Mouse (Mus musculus): Measurements from ENCODE around the gene Alk. TPM values are rescaled to one million over a fixed set of nuclear protein-coding genes. Genes with fewer than 3 reads are reported as not detected.

Alk gene
- polyA plus RNA-seq, 1 experiment from 2014 or later, result 8.3 TPM

DNA sequence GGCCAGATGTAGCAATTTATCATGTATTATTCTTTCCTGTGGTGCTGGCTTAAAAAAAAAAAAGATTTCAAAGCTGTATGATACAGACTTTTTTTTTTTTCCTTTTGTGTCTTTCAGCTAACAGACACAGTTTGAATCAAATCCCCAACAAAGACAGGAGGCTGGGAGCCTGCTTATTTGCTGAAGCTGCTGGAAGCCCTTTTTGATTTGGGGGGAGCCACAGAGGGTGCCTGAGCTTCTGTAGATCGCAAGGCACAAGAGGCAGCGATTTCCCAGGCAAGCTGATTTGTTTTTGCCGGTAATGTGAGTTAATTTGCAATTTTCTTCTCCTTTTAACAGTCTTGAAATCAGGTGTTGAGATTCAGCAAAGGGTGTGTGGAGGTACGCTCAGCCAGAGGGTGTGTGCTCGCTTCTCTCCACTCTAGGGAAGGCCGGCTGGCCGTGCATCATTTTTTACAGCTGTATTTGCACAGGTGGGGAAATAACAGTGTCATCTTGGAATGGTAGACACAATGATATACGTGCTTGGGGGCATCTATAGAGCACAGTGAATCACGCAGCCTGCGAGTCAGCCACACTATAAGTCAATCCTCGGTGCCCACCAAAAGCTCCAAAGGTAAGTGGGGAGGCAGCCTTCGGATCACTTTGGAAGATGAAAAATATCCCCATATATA lies 489.0 kb downstream of the Alk start:
- peak overlapping the region; percentile 28; the same call in 1 of the 2 replicates for H3K27ac ChIP-seq (replicated peaks)
- peak; percentile 63; the same call in 1 of the 2 replicates for ATAC-seq (ENCODE audit: low FRiP score)
- no peaks in the 10 kb centered on the region for H3K27me3 ChIP-seq (replicated peaks)

GRCm38 (mm10) chr17:72112004-72112403 lies 492.4 kb downstream of the Alk start:
- Histone ChIP-seq H3K9ac (replicated peaks) (no peak overlapping the region), H3K27me3 (replicated peaks) (no peaks in the 10 kb centered on the region), H3K27ac (replicated peaks) (no peak overlapping the region), H3K36me3 (no peaks in the 10 kb centered on the region), H3K4me1 (peaks cover 23% of the 10 kb centered on the region), H3K4me3 (replicated peaks) (no peak overlapping the region), H3K4me2 (no peak overlapping the region), H3K9me3 (replicated peaks) (no peaks in the 10 kb centered on the region)
- no peak for ATAC-seq (ENCODE audit: low FRiP score)

More for the DNA sequence above, 489.0 kb downstream of the Alk start:
- peaks cover 21% of the 10 kb centered on the region for H3K4me1 ChIP-seq
- 0 out of 2 replicates have a peak overlapping the region, but pooled peaks have one; percentile 9 for H3K9ac ChIP-seq (replicated peaks)
- 26% methylated on average over 12 of the region's 12 CpGs for WGBS
- H3K36me3 ChIP-seq, result no peaks in the 10 kb centered on the region
- no peak overlapping the region for H3K4me3 ChIP-seq (replicated peaks)
- H3K4me2 ChIP-seq, result peak overlapping the region; percentile 30
- H3K9me3 ChIP-seq (replicated peaks), result no peaks in the 10 kb centered on the region

DNA sequence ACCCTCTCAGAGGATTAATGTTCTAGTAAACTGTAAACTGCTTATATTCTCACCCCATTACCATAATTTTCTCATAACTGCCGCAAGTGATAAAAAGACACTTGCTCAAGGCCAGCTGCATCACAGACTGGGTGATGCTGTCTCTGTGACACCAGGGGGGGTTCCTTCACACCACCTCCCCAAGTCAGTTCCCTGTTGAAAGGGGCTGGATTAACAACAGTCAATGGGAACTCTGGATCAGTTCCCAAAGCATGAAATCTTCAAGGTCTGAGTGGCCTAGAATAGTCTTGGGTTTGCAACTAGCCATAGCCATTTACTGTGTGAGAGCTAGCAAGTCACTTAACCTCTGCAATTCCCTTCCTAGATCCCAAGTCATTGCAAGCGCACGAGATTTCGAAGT lies 492.9 kb downstream of the Alk start:
- peaks cover 23% of the 10 kb centered on the region for H3K4me1 ChIP-seq
- no peak overlapping the region for H3K4me3 ChIP-seq (replicated peaks)
- no peak overlapping the region for H3K27ac ChIP-seq (replicated peaks)
- no peak for ATAC-seq (ENCODE audit: low FRiP score)
- 73% methylated on average over 4 of the region's 4 CpGs for WGBS
- H3K36me3 ChIP-seq, result no peaks in the 10 kb centered on the region
- H3K9ac ChIP-seq (replicated peaks), result no peak overlapping the region
- no peak overlapping the region for H3K4me2 ChIP-seq
- no peaks in the 10 kb centered on the region for H3K27me3 ChIP-seq (replicated peaks)
- H3K9me3 ChIP-seq (replicated peaks), result no peaks in the 10 kb centered on the region

- Histone ChIP-seq H3K4me3 (replicated peaks) (no peak overlapping the region), H3K9ac (replicated peaks) (no peak overlapping the region), H3K27me3 (replicated peaks) (no peaks in the 10 kb centered on the region), H3K4me1 (peaks cover 5% of the 10 kb centered on the region; the same call in 1 of the 2 replicates), H3K9me3 (replicated peaks) (no peaks in the 10 kb centered on the region), H3K36me3 (no peaks in the 10 kb centered on the region), H3K4me2 (no peak overlapping the region), H3K27ac (replicated peaks) (peak overlapping the region; percentile 4; the same call in 1 of the 2 replicates)
- ATAC-seq (ENCODE audit: low FRiP score), result no peak
- WGBS, result 19% methylated on average over 12 of the region's 12 CpGs
These were observed 517.1 kb downstream of the Alk start for GRCm38 (mm10) chr17:72087261-72087703.

GRCm38 (mm10) chr17:72081396-72081795 lies 523.0 kb downstream of the Alk start:
- ATAC-seq (ENCODE audit: low FRiP score), result no peak
- H3K4me1 ChIP-seq, result 0 out of 2 replicates have a peak, but pooled peaks cover 5% of the 10 kb centered on the region
- 67% methylated on average over 2 of the region's 2 CpGs for WGBS
- no peak overlapping the region for H3K27ac ChIP-seq (replicated peaks)
- H3K9me3 ChIP-seq (replicated peaks), result no peaks in the 10 kb centered on the region
- no peak overlapping the region for H3K9ac ChIP-seq (replicated peaks)
- H3K36me3 ChIP-seq, result no peaks in the 10 kb centered on the region
- H3K4me2 ChIP-seq, result no peak overlapping the region
- no peak overlapping the region for H3K4me3 ChIP-seq (replicated peaks)
- no peaks in the 10 kb centered on the region for H3K27me3 ChIP-seq (replicated peaks)

- no peak overlapping the region for H3K27ac ChIP-seq (replicated peaks)
- 15% methylated on average over 12 of the region's 12 CpGs for WGBS
These were observed 528.0 kb downstream of the Alk start for GRCm38 (mm10) chr17:72076306-72076921.

DNA sequence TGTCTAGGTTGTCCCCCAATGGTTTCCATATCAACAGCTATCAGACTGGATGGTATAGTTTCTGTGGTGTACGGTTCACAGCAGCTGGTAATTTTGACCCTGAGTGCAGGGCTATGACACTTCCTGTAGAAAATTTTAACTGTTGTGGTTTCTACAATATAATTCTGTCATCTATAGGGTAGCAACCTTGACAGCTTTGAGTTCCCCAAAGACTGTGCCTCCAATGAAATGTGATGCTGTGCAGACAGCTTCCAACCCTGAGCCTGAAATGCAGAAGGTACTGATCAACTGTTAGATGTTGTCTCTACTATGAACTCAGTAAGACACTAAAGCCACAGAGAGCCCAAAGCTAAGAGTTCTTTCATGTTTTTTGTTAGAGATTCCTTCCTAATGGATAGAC lies 532.6 kb downstream of the Alk start:
- H3K27ac ChIP-seq (replicated peaks), result no peak overlapping the region
- peaks cover 16% of the 10 kb centered on the region; the same call in 1 of the 2 replicates for H3K4me1 ChIP-seq
- 86% methylated on average over 1 of the region's 1 CpGs for WGBS
- ATAC-seq (ENCODE audit: low FRiP score), result no peak
- no peaks in the 10 kb centered on the region for H3K9me3 ChIP-seq (replicated peaks)
- H3K36me3 ChIP-seq, result no peaks in the 10 kb centered on the region
- no peaks in the 10 kb centered on the region; the same call in 1 of the 2 replicates for H3K27me3 ChIP-seq (replicated peaks)
- no peak overlapping the region for H3K4me2 ChIP-seq
- H3K9ac ChIP-seq (replicated peaks), result no peak overlapping the region
- no peak overlapping the region for H3K4me3 ChIP-seq (replicated peaks)

More at GRCm38 (mm10) chr17:72076306-72076921, 528.0 kb downstream of the Alk start:
- no peaks in the 10 kb centered on the region for H3K27me3 ChIP-seq (replicated peaks)
- H3K9ac ChIP-seq (replicated peaks), result no peak overlapping the region
- no peak for ATAC-seq (ENCODE audit: low FRiP score)
- 0 out of 2 replicates have a peak, but pooled peaks cover 5% of the 10 kb centered on the region for H3K4me1 ChIP-seq
- H3K4me2 ChIP-seq, result no peak overlapping the region
- no peaks in the 10 kb centered on the region for H3K36me3 ChIP-seq
- H3K4me3 ChIP-seq (replicated peaks), result no peak overlapping the region
- H3K9me3 ChIP-seq (replicated peaks), result no peaks in the 10 kb centered on the region

- Histone ChIP-seq H3K27me3 (replicated peaks) (no peaks in the 10 kb centered on the region; the same call in 1 of the 2 replicates), H3K4me3 (replicated peaks) (no peak overlapping the region), H3K27ac (replicated peaks) (no peak overlapping the region), H3K9ac (replicated peaks) (no peak overlapping the region), H3K4me1 (peaks cover 12% of the 10 kb centered on the region; the same call in 1 of the 2 replicates), H3K9me3 (replicated peaks) (no peaks in the 10 kb centered on the region), H3K36me3 (no peaks in the 10 kb centered on the region), H3K4me2 (no peak overlapping the region)
- ATAC-seq (ENCODE audit: low FRiP score), result no peak
- WGBS, result 89% methylated on average over 6 of the region's 6 CpGs
These were observed 536.3 kb downstream of the Alk start for GRCm38 (mm10) chr17:72068176-72068575.

- Histone ChIP-seq H3K4me2 (no peak overlapping the region), H3K9ac (replicated peaks) (no peak overlapping the region), H3K9me3 (replicated peaks) (no peaks in the 10 kb centered on the region), H3K36me3 (no peaks in the 10 kb centered on the region), H3K4me1 (no peaks in the 10 kb centered on the region; the same call in 1 of the 2 replicates), H3K4me3 (replicated peaks) (no peak overlapping the region), H3K27ac (replicated peaks) (no peak overlapping the region), H3K27me3 (replicated peaks) (no peaks in the 10 kb centered on the region; the same call in 1 of the 2 replicates)
- 99% methylated on average over 3 of the region's 3 CpGs for WGBS
- ATAC-seq (ENCODE audit: low FRiP score), result no peak
These were observed 541.4 kb downstream of the Alk start for GRCm38 (mm10) chr17:72062978-72063377.

DNA sequence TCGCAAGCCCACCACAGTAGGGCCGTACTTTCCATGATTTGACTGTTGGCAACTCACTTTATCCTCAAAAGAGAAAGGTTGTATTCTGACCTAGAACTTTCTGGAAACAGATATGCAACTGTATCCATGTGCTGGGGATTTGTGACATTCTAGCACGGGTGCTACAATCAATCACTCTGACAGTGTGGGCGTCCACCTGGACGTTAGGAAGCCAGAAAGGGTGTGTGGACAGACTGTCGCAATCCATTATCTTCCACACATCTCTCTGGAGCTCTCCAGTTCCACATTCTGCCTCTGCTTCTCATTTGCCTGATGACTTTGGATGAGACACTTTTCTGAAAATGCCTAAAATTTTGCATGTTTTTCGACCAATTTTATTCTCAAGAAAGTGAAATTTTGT lies 545.1 kb downstream of the Alk start:
- no peaks in the 10 kb centered on the region; the same call in 1 of the 2 replicates for H3K4me1 ChIP-seq
- no peak overlapping the region for H3K4me3 ChIP-seq (replicated peaks)
- no peaks in the 10 kb centered on the region for H3K27me3 ChIP-seq (replicated peaks)
- ATAC-seq (ENCODE audit: low FRiP score), result no peak
- H3K9me3 ChIP-seq (replicated peaks), result no peaks in the 10 kb centered on the region
- no peak overlapping the region for H3K4me2 ChIP-seq
- H3K9ac ChIP-seq (replicated peaks), result no peak overlapping the region
- 77% methylated on average over 7 of the region's 7 CpGs for WGBS
- no peaks in the 10 kb centered on the region for H3K36me3 ChIP-seq
- H3K27ac ChIP-seq (replicated peaks), result no peak overlapping the region

- Histone ChIP-seq H3K27me3 (replicated peaks) (no peaks in the 10 kb centered on the region), H3K27ac (replicated peaks) (no peak overlapping the region), H3K36me3 (no peaks in the 10 kb centered on the region), H3K4me1 (peaks cover 17% of the 10 kb centered on the region), H3K9ac (replicated peaks) (no peak overlapping the region), H3K4me3 (replicated peaks) (no peak overlapping the region), H3K9me3 (replicated peaks) (no peaks in the 10 kb centered on the region), H3K4me2 (no peak overlapping the region)
- no peak for ATAC-seq (ENCODE audit: low FRiP score)
- 90% methylated on average over 2 of the region's 2 CpGs for WGBS
These were observed 558.8 kb downstream of the Alk start for GRCm38 (mm10) chr17:72045671-72046070.

Data from neural tube, embryonic 15.5 days (tissue).